Mouse (Mus musculus) heart, adult 18-20 months (tissue): ENCODE data around the gene Coq8b. TPM values are rescaled to one million over a fixed set of nuclear protein-coding genes. Genes with fewer than 3 reads are reported as not detected.

ENCODE experiments used
- DNase-seq, 2 experiments: peaks; one replicate each; pipeline ENCODE4 v3.0.0; 2021 to 2022; ENCODE audit warnings: mixed read lengths in 1 of 2
- total RNA-seq, 2 experiments: library from RNA; stranded (reverse); gene quantifications; 2 replicates each; pipeline ENCODE4 v1.2.3; 2021

Coq8b gene
- total RNA-seq, 2 experiments from 2014 or later: 9.8 to 11.3 TPM

DNA sequence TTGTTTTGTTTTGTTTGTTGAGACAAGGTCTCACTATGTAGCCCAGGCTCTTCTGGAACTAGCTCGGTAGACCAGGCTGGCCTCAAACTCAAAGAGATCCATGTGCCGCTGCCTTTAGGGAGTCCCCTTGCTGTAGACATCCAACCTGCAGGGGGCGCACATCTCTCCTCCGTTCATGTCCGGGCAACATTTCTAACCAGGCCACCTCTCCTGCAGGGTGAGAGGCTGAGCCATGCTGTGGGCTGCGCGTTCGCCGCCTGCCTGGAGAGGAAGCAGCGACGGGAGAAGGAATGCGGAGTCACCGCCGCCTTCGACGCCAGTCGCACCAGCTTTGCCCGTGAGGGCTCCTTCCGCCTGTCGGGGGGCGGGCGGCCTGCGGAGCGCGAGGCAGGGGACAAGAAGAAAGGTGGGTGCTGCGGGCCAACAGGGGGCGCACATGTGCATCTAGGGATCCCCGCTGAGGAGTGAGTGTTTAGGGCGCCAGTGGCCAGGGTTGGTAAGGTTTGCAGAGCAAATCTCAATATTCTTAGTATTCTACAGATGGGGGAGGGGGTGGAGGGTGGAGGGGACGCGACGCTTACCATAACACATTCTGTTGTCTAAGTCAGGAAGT is 41.0 kb downstream of the Coq8b start:
- peak in 1 of 2 experiments; percentile 38 for DNase-seq

DNA sequence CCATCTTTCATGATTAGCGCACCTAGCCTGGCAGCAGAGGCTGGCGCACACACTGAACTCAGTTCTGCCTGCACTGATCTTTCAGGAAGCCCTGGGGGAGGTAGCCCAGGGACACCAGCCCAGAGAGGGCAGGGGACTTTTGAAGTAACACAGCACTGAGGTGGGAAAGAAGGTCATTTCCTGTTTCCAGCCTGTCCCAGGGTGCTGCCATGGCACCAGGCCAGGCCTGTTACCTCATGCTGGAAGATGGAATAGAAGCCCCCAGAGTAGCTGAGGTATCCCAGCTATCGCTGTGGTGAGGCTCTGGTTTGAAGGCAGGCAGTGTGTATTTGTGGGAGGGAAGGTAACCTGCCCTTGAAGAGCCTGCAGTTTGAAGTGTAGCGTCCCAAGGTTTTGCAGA is 42.1 kb downstream of the Coq8b start:
- DNase-seq: no peak

DNA sequence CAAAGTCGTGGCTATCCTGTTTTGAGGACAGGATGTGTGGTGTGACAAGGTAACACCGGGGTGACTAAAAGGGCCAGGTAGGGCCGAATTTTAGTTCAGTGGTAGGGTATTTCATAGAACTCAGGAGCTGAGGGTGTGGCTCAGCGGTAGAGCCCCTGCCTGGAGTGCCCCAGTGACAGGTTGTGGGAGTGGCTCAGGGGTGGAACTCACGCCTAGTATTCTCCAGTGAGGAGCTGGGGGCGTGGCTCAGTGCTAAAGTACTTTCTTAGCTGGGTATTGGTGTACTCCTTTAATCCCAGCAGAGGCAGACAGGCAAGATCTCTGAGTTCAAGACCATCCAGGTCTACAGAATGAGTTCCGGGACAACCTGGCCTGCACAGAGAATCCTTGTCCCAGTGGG is 43.2 kb downstream of the Coq8b start:
- no peak for DNase-seq

DNA sequence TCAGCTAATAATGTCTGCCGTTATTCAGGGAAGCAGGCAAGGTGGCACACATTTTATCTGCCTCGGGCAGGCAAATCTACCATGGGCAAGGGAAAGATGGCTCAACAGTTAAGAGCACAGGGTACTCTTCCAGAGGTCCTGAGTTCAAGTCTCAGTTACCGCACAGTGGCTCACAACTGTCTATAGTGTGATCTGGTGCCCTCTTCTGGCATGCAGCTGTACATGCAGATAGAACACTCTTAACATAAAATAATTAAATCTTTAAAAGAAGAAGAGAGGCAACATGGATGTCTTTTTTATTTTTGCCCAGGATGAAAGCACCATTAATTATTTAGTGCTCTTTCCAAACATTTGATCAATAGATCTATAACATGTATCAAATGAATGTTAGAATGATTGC is 44.4 kb downstream of the Coq8b start:
- no peak for DNase-seq

DNA sequence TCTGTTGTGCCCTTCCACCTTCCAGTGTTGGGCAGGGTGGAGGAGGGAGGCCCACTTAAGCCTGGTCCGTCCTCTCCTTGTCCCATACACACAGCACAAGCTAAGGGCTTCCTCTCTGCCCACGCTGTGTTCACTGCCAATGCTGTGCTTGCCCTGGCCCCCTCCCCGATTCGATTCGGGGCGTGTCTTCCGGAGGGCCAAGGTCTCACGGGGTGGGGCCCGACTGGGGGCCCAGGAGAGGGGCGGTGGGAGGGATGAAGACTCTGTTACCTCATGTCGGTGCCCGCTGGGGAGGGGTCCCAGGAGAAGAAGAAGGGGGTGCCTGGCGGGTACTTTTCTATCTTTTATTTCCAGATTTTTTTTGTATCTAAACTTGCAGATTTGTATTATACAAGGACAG is 48.9 kb downstream of the Coq8b start:
- DNase-seq: no peak

DNA sequence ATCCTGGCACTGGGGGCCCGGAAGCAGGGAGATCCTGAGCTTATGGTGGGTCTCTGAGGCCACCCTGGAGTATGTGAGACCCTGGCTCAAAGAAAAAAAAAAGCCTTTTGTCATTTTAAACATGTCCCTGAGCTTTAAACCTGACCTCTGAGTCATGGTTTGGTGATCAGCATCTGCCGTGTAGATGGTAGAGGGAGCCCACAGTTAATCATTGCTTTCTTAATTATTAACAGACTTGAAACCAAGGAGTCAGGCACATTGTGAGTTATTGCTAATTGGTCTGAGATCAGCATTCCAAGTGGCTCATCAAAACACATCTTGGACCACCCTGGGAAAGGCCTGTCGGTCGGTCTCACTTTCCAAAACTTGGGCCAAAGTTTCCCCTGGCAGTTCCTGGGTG is 49.4 kb downstream of the Coq8b start:
- no peak for DNase-seq

DNA sequence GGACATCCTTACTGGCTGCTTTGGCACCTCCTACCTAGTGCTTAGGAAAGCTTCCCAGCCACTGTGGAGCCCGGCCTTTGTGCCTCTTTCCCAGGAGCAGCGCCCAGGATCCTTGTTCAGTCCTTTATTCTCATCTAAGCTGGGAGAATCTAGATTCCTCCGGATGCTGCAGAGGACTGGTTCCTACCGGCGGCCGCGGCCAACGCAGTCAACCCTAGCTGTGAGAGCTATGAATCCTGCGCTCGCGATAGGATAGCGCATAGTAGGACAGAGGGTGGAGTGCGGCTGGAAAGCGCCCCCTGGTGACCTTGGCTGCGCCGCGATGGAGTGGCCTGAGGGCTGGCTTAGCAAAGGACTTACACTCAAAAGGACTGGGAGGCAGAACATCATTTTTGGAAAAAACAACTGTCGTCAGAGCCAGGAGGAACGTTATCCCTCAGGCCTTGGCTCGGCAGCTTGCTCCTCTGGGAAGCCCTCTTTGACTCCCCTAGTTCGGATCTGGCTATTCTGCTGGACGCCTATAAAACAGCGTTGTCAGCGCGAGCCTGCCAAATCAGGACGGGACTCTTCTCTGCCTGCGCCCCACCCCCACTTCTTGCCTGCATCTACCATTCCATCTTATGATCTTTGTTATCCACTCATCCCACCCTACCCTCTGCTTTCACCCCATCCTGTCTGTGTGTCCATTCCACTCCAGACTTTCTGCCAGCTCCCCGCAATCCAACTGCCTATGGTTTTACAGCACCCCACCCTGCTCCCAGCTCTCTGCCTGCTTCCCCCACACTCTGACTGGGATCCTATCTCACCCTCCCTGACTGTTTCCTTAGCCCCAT is 52.3 kb downstream of the Coq8b start:
- peak; percentile 82 for DNase-seq

DNA sequence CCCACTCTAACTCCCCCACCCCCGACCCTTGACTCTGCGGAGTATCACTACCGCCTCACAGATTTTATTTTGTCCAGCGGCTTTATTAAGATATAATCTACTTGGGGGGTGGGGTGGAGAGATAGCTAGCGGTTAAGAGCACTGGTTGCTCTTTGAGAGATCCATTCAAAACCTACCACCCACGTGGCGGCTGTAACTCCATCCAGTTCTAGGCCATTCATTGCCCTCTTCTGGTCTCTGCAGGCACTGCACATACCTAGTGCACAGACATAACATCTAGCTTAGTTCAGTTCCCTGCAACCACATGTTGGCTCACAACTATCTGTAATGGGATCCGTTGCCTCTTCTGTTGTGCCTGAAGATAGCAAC is 52.9 kb downstream of the Coq8b start:
- peak; percentile 62 to 76 for DNase-seq

DNA sequence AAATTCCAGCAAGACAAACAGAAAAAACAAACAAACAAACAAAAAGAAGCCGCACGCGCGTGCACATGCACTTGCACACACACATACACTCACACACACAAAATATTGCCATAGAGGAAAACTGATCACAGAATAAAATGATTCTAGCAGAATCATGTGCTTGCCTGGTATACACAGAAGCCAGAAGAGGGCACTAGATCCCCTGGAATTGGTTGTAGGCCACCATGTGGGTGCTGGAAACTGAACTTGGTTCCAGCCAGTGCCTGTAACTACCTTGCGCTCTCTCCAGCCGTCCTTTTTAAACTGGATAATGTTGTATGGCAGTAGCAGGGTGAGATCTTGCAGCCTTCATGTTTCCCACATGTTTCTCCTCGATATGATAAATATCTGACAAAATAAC is 55.9 kb downstream of the Coq8b start:
- no peak for DNase-seq

DNA sequence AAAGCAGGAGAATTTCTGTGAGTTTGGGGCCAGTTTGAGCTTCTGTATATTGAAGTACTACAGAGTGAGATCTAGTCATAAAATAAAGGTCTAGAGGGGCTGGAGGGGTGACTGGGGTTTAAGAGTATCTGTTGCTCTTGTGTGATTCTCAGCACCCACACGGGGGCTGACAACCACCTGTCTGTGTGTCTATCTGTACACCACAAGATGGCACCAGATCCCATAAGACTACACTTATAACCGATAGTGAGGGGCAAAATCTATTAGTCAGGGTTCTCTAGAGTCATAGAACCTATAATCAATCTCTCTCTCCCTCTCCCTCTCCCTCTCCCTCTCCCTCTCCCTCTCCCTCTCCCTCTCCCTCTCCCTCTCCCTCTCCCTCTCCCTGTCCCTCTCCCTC is 57.7 kb downstream of the Coq8b start:
- no peak for DNase-seq

DNA sequence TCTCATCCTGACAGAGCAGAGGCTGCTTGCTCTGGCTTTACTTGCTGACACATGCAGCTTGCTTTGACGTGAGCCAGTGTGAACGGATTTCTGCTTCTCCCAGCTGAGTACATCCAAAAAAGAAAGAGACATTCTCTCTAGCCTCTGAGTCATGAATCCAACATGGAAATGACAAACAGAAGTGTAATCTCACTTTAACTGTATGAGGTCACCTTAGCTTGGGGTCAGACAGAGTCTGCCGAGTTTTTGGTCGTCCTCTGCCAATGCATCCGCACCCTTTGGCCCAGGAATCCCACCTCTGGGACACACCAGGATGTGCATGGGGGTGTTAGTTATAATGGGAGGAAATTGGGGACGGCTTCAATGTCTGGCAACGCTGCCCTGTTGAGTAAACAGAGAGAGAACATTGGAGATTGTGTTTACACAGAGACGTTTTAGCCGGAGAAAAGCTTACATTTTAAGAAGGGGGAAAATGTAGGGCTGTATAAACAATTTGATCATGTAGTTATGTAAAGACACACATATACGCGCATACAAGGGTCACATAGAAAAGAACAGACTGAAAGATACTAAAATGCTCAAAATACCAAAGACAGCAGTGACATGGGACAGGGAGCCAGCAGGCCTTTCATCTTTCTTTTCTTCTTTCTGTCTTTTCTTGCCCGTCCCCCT is 59.1 kb downstream of the Coq8b start:
- peak; percentile 75 to 87 for DNase-seq

DNA sequence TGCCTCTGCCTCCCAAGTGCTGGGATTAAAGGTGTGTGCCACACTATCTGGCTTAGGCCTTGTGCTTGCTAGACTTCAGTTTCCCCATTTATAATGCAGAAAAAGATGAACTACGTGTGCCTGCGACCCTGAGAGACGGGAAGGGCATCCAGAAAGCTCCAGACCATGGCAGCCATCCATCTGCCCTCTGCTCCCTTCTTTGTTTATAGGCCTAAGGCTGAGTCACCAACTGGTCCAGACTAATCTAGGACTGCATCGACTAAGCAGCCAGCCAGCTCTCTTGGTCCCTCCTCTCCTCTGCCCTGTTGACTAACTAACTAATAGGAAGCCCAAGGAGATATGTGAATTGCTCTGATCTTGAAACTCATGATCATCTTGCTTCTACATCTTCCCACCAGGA is 63.1 kb downstream of the Coq8b start:
- DNase-seq: peak in 1 of 2 experiments; percentile 23

DNA sequence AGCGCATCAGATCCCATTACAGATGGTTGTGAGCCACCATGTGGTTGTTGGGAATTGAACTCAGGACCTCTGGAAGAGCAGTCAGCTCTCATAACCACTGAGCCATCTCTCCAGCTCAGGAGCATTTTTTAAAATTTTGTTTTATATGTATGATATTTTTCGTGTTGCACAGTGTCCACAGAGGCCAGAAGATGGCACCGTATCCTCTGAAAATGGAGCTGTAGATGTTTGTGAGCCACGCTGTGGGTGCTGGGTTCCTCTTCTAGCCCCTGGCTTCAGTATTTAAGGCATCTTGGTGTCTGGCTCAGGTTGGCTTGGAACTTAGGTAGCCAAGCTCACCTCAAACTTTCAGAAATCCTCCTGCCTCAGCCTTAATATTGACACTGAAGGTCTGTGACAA is 63.7 kb downstream of the Coq8b start:
- DNase-seq: no peak

DNA sequence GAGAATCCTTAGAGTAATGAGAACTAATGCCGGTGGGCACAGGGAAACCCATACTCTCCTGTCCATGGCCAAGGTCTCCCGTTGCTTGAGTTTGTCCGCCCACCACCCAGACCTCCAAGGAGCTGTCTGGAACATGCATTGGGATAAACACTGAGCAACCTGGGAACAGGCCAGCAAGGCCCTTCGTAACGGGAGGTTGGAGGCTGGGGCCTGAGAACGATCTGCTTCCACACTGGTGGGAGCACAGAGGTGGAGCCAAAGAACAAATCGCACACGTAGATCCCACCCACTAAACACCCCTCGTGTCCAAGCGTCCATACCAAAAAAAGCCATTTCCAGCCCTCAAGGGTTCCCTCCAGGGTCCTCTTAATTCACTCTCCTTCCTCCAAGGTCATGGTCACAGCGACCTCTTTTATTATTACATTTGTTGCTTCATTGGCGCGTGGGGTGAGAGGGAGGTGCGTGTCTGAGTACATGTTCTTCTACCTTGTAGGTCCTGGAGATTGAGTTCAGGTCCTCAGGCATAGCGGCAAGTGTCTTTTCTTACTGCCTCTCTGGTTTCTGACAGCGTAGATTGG is 65.3 kb downstream of the Coq8b start:
- no peak for DNase-seq

DNA sequence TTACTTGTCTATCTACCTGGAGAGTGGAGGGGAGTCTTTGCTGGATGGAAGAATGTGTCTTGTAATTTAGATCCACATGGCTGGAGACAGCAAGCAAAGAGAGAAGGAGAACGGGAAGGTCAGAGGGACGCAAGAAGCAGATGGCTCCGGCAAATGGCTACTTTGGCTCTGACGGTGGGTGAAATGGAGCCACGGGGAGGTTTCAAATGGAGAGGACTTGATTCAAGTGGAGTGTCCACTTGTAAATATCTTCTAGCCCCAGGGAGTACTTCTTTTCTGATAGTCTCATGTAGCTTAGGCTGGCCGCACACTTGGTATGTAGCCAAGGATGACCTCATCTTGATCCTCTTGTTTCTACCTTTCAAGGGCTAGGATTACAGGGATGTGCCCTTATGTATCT is 66.0 kb downstream of the Coq8b start:
- no peak for DNase-seq

DNA sequence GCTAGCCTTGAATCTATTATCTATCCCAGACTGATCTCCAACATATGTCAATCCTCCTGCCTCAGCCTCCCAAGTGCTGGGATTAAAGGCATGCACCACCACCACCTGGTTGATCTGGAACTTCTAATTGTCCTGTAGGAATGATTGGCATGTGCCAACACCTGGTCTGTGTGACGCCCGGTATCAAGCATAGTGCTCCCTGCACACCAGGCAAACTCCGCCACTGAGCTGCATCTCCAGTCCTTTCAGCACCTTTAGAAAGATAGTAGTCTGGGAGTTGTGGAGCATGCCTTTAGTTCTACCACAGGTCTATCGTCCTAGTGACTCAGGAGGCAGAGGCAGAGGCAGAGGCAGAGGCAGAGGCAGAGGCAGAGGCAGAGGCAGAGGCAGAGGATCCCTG is 67.5 kb downstream of the Coq8b start:
- no peak for DNase-seq

DNA sequence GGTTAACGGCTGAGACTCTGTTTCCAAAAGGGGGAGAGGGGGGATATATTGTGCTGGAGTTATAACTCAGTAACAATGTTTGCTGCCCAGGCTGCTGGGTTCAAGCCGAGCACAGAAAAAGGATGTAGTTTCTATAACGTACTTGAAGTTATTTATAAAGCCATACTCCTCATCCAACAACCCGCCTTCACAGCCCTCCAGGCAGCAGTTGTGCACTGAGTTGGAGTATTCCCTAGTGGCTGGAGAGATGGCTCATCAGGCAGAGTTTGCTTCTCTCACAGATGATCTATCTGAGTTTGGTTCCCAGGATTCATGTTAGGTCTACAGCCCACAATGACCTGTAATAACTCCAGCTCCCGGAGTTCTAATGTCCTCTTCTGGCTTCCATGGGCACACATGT is 68.0 kb downstream of the Coq8b start:
- DNase-seq: no peak

DNA sequence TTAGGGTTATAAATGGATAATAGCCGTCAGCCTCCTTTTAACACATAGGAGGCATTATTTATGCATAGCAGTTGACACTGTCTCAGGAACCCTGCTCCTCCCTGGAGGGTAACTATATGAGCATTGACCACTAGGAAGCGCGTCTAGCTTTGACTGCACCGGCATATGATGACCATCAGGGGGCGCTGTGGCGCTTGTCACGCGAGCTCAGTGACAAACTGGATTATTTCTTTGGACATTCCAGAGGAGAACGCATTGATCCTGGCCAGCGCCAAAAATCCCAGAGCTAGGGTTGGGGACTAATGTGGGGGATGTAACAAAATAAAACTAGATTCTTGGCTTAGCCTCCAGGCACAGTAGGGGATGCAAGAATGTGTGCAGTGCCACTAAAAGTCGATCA is 69.3 kb downstream of the Coq8b start:
- DNase-seq: peak; percentile 77 to 91

DNA sequence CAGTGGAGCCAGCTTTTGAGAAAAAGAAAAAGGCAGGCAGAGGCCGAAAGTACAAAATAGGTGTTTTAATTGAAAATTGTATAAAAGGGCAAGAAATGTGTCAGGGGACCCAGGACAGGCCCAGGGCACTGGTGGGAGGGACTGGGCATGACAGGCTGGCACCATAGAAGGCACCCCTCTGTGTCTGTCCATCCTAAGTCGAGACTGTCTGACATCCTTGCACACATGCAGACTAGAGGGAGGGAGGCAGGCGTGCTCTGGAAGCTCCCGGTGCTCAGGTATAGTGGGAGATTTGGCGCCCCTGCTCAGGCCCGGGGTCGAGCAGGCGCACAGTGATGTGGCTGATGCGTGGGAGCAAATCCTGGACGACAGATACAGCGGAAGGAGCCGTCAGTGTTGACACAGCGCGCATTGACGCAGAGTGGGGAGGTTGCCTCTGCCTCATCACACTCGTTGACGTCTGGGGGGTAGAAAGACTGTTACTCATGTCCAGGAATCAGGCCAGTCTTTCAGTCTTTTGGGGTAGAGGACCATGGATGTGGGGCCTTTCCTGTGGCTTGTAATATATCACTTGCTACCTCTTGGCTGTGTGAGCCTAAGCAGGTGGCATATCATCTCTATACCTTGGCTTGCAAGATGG is 72.4 kb downstream of the Coq8b start:
- no peak for DNase-seq

DNA sequence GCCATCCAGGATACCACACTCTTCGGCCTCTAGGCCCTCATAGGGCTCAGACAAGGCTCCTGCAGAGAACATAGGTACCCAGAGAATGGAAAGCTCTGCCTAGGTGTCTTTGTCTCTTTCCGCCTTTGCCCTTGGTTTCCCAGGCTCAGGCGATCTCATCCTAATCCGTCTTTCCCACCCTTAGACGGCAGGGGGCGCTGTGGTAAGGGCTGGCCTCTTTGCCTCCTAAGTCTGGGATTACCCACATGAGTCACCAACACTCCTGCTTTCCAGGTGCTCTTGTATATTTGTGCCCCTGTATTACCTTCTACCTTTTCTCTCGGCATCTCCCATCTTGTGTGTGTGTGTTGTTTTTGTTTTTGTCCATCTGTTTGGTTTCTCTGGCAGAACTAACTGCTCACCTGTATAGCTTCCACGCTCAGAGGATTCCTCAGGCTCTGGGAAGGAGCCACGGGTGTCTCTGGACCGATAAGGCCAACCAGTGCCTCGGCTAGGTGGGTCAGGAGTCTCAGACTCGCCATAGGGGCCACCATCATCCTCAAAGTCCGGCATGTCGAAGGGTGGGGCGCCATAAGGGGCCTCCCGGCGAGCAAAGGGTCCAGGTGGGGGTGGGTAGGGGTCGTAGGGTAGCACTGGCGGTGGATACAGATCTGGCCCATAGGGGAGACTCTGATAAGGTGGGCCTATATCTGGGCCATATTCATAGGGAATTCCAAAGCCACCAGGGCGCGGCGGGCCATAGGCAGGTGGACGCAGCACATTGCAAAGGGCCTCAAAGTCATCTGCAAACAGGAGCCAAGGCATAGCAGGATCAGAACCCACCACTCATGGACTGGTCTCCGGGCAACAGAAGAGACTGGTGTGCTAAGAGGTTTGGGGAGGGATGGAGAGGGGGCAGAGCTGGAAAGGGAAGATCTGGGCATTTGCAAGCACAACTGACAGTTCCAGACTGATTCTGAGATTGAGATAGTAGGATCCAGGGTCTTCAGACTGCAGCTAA is 73.6 kb downstream of the Coq8b start:
- DNase-seq: peak in 1 of 2 experiments; percentile 70

DNA sequence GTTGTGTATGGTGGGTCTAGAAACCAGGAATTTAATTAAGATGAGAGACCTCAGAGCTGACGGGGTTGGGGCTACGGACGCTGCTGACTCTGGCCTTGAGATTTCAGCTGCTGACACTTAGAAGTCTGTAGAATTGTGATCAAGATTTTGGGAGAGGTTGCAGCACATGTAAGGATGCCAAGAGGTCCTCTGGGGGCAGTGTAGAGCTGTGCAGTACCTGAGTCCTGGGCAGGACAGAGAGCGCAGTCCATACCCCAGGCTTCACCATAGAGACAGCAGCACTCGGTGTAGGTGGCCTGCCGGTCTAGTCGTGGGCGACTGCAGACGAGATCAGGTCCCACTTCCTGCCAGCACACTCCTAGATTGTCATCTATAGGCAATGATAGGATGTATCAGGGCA is 74.7 kb downstream of the Coq8b start:
- no peak for DNase-seq
